In the genomic region with DNA sequence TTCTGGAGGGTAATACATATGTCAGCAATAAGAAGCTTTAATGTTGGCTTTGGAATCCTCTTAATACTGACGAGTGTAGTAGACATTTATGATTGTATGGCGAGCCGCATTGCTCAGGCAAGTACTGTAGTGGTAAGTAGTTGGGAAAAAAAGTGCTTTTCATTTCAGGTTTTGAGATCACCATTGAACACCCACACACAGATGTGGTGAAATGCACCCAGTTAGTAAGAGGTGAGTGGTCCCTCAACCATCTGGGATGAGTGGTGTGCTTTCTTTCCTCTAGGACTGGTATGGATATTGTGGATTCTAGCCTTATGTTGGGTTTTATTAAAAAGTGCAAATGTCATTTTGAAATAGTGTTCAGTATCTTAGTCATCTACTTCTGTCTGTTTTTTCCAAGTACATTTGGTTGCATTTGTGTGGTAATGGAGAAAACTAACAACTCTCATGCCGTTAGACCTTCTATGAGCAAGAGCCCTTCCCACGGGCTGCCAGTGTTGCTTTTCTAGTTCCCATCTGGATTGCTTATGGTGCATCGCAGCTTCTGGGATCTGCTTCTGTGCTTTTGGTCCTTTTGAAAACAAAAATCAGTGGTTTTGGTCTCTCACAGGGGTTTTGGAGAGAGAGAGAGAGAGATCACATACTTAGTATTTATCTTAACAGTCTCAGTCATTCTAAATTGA, we compare ENCODE assay signal across 13 mouse cellular contexts.
"Had no signal": no experiment of that assay in that cellular context is flagged by ENCODE, and none has a peak within 500 bp of the region (broad histone marks: within the 10 kb centered on the region; RNA-seq: fewer than 3 reads in every experiment).

No protein-coding gene starts in this region.

- DNase-seq: lung, adult 18-20 months; lung, embryonic 14.5 days; lung, postnatal 10 days; lung, postnatal 4 days; midbrain, embryonic 14.5 days; retina, postnatal 1 day; right cerebral cortex, adult 18-20 months; right cerebral cortex, postnatal 25 days; right cerebral cortex, postnatal 4 days; spleen, adult 18-20 months; thymus, adult 2 months; thymus, postnatal 25 days; thymus, postnatal 4 days had no signal
